Mouse (Mus musculus) liver, embryonic 14.5 days (tissue): ENCODE measurements around the gene Pemt.

Experiments used
- CTCF ChIP-seq: IDR thresholded peaks from 2 replicates; pipeline ENCODE4 v1.5.1; 2016; ENCODE audit warnings: antibody characterized with exemption, low read depth, control low read depth
- EP300 ChIP-seq: IDR thresholded peaks from 2 replicates; pipeline ENCODE4 v1.6.1; 2016; ENCODE audit warnings: antibody characterized with exemption, low read depth

DNA sequence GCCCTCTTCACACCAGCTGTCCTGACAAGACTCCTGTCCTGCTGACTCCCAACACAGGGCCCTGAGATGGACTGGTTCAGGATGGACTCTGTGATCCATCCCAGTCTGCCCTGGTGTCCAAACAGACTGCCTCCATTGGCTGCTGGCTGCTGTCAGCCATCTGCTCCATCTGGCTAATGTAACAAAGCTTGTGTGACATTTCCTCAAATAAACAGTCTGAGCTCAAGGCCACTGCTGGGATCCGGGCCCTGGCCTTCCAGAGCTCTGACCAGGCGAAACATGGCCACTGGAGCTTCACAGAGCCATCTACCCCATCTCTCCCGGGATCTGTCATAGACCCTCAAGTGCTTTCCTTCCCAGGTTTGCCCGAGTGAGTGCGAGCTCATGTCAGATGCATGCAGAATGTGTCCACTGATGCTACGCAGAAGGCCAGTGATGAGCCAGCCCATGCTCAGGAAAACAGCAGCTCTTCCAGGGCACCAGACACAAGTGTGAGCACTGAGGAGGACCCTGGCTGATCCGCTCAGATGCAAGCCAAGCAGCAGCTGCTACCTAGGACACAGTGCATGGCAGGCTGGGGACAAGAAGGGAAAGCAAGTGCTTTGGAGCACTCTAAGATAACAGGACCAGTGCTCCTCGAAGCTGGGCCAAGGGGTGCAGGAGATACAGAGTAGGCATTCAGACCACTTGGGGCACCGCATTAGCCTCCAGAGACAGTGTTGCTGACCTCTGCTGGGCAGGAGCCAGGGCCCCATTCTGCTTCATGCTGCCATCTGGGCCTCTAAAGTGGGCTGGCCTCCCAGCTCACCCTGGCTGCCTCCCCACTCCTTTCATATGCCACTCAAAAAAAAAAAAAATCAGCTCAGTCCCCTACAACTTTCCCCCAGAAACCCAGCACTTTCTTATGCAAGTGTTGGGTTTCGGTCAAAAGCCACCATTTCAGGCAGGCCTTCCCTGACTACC lies 18.1 kb downstream of the Pemt start:
- TF ChIP-seq EP300 (no peak), CTCF (no peak)
